Comparison of ENCODE assay signal across 11 mouse cellular contexts in the genomic region with DNA sequence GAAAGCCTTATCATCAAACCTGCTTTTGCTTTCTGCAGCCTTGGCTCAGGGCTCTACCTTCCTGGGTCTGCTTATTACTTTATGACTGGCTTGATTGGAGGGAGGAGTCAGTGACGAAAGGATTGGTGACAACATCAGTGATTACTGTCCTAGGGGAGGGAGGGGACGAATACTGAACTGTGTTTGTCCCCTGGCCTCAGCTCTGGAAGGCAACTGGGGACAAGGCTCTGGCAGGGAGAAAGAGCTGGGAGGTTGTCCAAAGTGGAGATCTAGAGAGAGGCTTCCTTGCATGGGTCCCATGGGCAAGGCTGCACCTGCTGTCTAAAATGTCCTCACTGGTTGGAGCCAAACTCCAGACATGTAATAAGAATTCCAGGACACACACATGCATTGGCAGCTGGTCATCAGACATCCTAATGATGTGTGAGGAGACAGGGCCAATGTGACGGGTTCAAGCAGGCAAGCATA. TPM values are rescaled to one million over a fixed set of nuclear protein-coding genes. Genes with fewer than 3 reads are reported as not detected.
DNase-seq lines count a peak whose midpoint lies in the region; ATAC-seq and TF ChIP-seq lines count a peak whose summit lies in the region.
"Had no signal": no experiment of that assay in that cellular context is flagged by ENCODE, and none has a peak within 500 bp of the region (broad histone marks: within the 10 kb centered on the region; RNA-seq: fewer than 3 reads in every experiment).

No protein-coding gene starts in this region.

- ATAC-seq in lung, embryonic 15.5 days (ENCODE audit: borderline replicate concordance, extremely low read depth, low FRiP score, low TSS enrichment): peak; percentile 77
- ATAC-seq in limb, embryonic 14.5 days (ENCODE audit: low FRiP score, low read depth): peak; percentile 81
- ATAC-seq: liver, embryonic 12.5 days had no signal

- H3K4me3 ChIP-seq in lung, embryonic 15.5 days: no peak overlapping the region
- H3K4me3 ChIP-seq in limb, embryonic 14.5 days (replicated peaks; ENCODE audit: low read length): no peak overlapping the region
- H3K4me3 ChIP-seq in layer of hippocampus, adult 2 months: no peak overlapping the region
- H3K4me3 ChIP-seq: liver, embryonic 12.5 days; midbrain, embryonic 12.5 days; neural tube, embryonic 13.5 days had no signal

- 0 out of 2 replicates have a peak, but pooled peaks cover 3% of the 10 kb centered on the region for H3K4me1 ChIP-seq in lung, embryonic 15.5 days
- H3K4me1 ChIP-seq in limb, embryonic 14.5 days (ENCODE audit: control insufficient read depth, insufficient read depth, low read length): peaks cover 3% of the 10 kb centered on the region; the same call in 1 of the 2 replicates
- H3K4me1 ChIP-seq: midbrain, embryonic 12.5 days had no signal

- peak; percentile 62 for DNase-seq in adrenal gland, postnatal 10 days
- no peak for DNase-seq in adrenal gland, postnatal 4 days (ENCODE audit: low spot score in 2 of 2)
- no peak for DNase-seq in lung, adult 18-20 months
- DNase-seq in limb, embryonic 14.5 days (ENCODE audit: low spot score): peak; percentile 64
- DNase-seq in layer of hippocampus, adult 18-20 months (ENCODE audit: low spot score in 2 of 2): no peak
- no peak for DNase-seq in layer of hippocampus, adult 2 months (ENCODE audit: low spot score in 2 of 2)
- no peak for DNase-seq in thymus, postnatal 36 days

- no peaks in the 10 kb centered on the region for H3K27me3 ChIP-seq in lung, embryonic 15.5 days
- H3K27me3 ChIP-seq in limb, embryonic 14.5 days (ENCODE audit: control insufficient read depth, insufficient read depth, low read length): no peaks in the 10 kb centered on the region
- H3K27me3 ChIP-seq: midbrain, embryonic 12.5 days; neural tube, embryonic 13.5 days had no signal

- H3K27ac ChIP-seq in lung, embryonic 15.5 days: no peak overlapping the region
- no peak overlapping the region for H3K27ac ChIP-seq in limb, embryonic 14.5 days (replicated peaks; ENCODE audit: low read depth, low read length)
- H3K27ac ChIP-seq in layer of hippocampus, adult 2 months: no peak overlapping the region
- H3K27ac ChIP-seq: liver, embryonic 12.5 days; midbrain, embryonic 12.5 days; neural tube, embryonic 13.5 days had no signal

- H3K9ac ChIP-seq in lung, embryonic 15.5 days: no peak overlapping the region
- H3K9ac ChIP-seq in limb, embryonic 14.5 days (ENCODE audit: low read depth, low read length, severe bottlenecking): no peak overlapping the region
- H3K9ac ChIP-seq: liver, embryonic 12.5 days; midbrain, embryonic 12.5 days; neural tube, embryonic 13.5 days had no signal

- H3K36me3 ChIP-seq in lung, embryonic 15.5 days: no peaks in the 10 kb centered on the region
- no peaks in the 10 kb centered on the region for H3K36me3 ChIP-seq in limb, embryonic 14.5 days (ENCODE audit: control insufficient read depth, insufficient read depth, low read length)
- H3K36me3 ChIP-seq: liver, embryonic 12.5 days; midbrain, embryonic 12.5 days; neural tube, embryonic 13.5 days had no signal

- WGBS in lung, embryonic 15.5 days: 47% methylated on average over 3 of the region's 3 CpGs
- WGBS in limb, embryonic 14.5 days: 54% methylated on average over 3 of the region's 3 CpGs

- H3K9me3 ChIP-seq in lung, embryonic 15.5 days: no peaks in the 10 kb centered on the region
- H3K9me3 ChIP-seq in limb, embryonic 14.5 days (ENCODE audit: control insufficient read depth, low read length): no peaks in the 10 kb centered on the region
- H3K9me3 ChIP-seq: liver, embryonic 12.5 days; midbrain, embryonic 12.5 days; neural tube, embryonic 13.5 days had no signal

- no peak for TF ChIP-seq POLR2A in limb, embryonic 14.5 days (IDR thresholded peaks at IDR 0.05; ENCODE audit: borderline replicate concordance, extremely low read depth, insufficient read depth, insufficient read length)

- no peak overlapping the region for H3K4me2 ChIP-seq in lung, embryonic 15.5 days
- H3K4me2 ChIP-seq in limb, embryonic 14.5 days (replicated peaks; ENCODE audit: low read depth, low read length, severe bottlenecking): no peak overlapping the region
- H3K4me2 ChIP-seq: liver, embryonic 12.5 days; midbrain, embryonic 12.5 days; neural tube, embryonic 13.5 days had no signal

- no peak for TF ChIP-seq CTCF in layer of hippocampus, adult 2 months (conservative IDR thresholded peaks at IDR 0.05)

RNA-seq across cellular contexts. Expression of a gene that starts 59.7 kb away (rescaled TPM):
- total RNA-seq in adrenal gland, postnatal 10 days (2021): 10 to 100 TPM; 45.4 to 57.6 TPM
- 10 to 100 TPM; 72.6 to 73.0 TPM for total RNA-seq in adrenal gland, postnatal 4 days (2021)
- 78.6 and 80.0 TPM in 2 replicates for polyA plus RNA-seq in lung, embryonic 15.5 days (2015; fragmentation: Nextera tagmentation; extraction: Ambion mirVana)
- polyA plus RNA-seq in limb, embryonic 14.5 days (2012; rRNA removed): 66.4 and 71.4 TPM in 2 replicates
- 58.0 and 66.8 TPM in 2 replicates for polyA plus RNA-seq in limb, embryonic 14.5 days (2014; fragmentation: Nextera tagmentation; extraction: Ambion mirVana)
- total RNA-seq in layer of hippocampus, adult 18-20 months (2021): 10 to 100 TPM; 59.8 to 59.9 TPM
- 10 to 100 TPM; 62.8 to 67.1 TPM for total RNA-seq in layer of hippocampus, adult 2 months (2021)

Comparison
In these comparisons a context has a peak if more than half of its experiments do, and no peak if none do; other contexts are left out.
1. DNase-seq: peak in adrenal gland, postnatal 10 days (single experiment) and limb, embryonic 14.5 days (single experiment); none in adrenal gland, postnatal 4 days (0 of 2), lung, adult 18-20 months (0 of 2), layer of hippocampus, adult 18-20 months (0 of 2), layer of hippocampus, adult 2 months (0 of 2) and thymus, postnatal 36 days (0 of 2).